Mouse (Mus musculus): ENCODE data around the gene Mbnl2. TPM values are rescaled to one million over a fixed set of nuclear protein-coding genes. Genes with fewer than 3 reads are reported as not detected.

Gene Mbnl2
- polyA plus RNA-seq, 1 experiment: 18.9 TPM

DNA sequence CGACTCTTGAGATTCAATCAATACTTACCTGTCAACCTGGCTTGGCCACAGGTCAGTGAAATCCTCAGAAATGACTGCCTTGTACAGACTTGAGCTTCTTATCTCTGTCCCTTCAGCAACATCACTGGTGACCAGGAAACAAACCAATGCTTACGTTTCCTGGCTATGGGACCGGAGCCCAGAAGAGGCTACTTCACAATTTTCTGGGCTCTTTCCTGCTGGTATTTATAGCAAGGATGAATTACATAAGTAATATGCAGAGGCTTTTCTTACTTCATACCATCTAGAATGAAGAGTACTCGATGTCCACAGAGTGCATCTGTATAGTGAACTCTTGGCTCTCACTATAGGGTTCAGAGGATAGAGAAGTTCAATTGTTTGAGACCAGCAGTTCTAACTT is 111.8 kb downstream of the Mbnl2 start:
- no peak overlapping the region for H3K4me3 ChIP-seq (ENCODE audit: extremely low read depth, insufficient read depth, insufficient read length)
- 68% methylated on average over 4 of the region's 4 CpGs for WGBS
- H3K36me3 ChIP-seq (ENCODE audit: control insufficient read depth, insufficient read depth, low read length): peaks cover 13% of the 10 kb centered on the region
- H3K27me3 ChIP-seq (ENCODE audit: control insufficient read depth, insufficient read depth, low read length): no peaks in the 10 kb centered on the region
- TF ChIP-seq CTCF (IDR thresholded peaks at IDR 0.05; ENCODE audit: extremely low read depth, insufficient read depth, insufficient read length, insufficient replicate concordance): no peak
- TF ChIP-seq POLR2A (IDR thresholded peaks at IDR 0.05; ENCODE audit: low read depth, low read length): no peak
- DNase-seq (ENCODE audit: low read depth in 1 of 2, low spot score in 2 of 2): no peak
- no peak overlapping the region for H3K27ac ChIP-seq (ENCODE audit: insufficient read depth, low read length)
- no peaks in the 10 kb centered on the region for H3K4me1 ChIP-seq (ENCODE audit: control insufficient read depth, insufficient read depth, insufficient read length)

GRCm38 (mm10) chr14:120388818-120389691 is 113.6 kb downstream of the Mbnl2 start:
- no peak for DNase-seq (ENCODE audit: low read depth in 1 of 2, low spot score in 2 of 2)
- WGBS: 87% methylated on average over 38 of the region's 38 CpGs
- TF ChIP-seq CTCF (IDR thresholded peaks at IDR 0.05; ENCODE audit: extremely low read depth, insufficient read depth, insufficient read length, insufficient replicate concordance): no peak
- no peak for TF ChIP-seq POLR2A (IDR thresholded peaks at IDR 0.05; ENCODE audit: low read depth, low read length)
- Histone ChIP-seq H3K4me1 (ENCODE audit: control insufficient read depth, insufficient read depth, insufficient read length) (no peaks in the 10 kb centered on the region), H3K27ac (ENCODE audit: insufficient read depth, low read length) (no peak overlapping the region), H3K27me3 (ENCODE audit: control insufficient read depth, insufficient read depth, low read length) (no peaks in the 10 kb centered on the region), H3K36me3 (ENCODE audit: control insufficient read depth, insufficient read depth, low read length) (peaks cover 15% of the 10 kb centered on the region), H3K4me3 (ENCODE audit: extremely low read depth, insufficient read depth, insufficient read length) (no peak overlapping the region)

- DNase-seq (ENCODE audit: low read depth in 1 of 2, low spot score in 2 of 2): no peak
- Histone ChIP-seq H3K4me1 (ENCODE audit: control insufficient read depth, insufficient read depth, insufficient read length) (no peaks in the 10 kb centered on the region), H3K27me3 (ENCODE audit: control insufficient read depth, insufficient read depth, low read length) (no peaks in the 10 kb centered on the region), H3K36me3 (ENCODE audit: control insufficient read depth, insufficient read depth, low read length) (peaks cover 15% of the 10 kb centered on the region), H3K27ac (ENCODE audit: insufficient read depth, low read length) (no peak overlapping the region), H3K4me3 (ENCODE audit: extremely low read depth, insufficient read depth, insufficient read length) (no peak overlapping the region)
- TF ChIP-seq CTCF (IDR thresholded peaks at IDR 0.05; ENCODE audit: extremely low read depth, insufficient read depth, insufficient read length, insufficient replicate concordance): no peak
- TF ChIP-seq POLR2A (IDR thresholded peaks at IDR 0.05; ENCODE audit: low read depth, low read length): no peak
- WGBS: 96% methylated on average over 10 of the region's 10 CpGs
Observed at GRCm38 (mm10) chr14:120390231-120390944, 114.9 kb downstream of the Mbnl2 start.

DNA sequence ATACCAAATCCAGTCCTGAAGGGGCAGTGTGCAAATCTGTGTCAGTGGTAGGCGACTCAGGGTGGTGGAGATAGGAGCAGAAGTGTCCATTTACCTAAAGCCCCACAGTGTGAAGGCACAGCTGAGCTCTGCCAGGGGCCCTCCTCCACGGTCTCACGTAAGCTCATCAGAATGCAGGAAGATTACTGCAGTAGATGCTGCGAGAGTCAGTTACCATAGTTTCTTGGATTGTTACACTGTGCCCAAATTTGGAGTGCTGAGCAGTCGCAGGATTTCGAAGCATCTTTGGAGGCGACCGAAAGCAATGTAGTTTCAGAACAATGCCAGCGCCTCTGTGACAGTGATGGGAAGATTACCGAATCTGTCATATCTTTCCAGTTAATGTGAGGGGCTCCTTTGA is 116.2 kb downstream of the Mbnl2 start:
- Histone ChIP-seq H3K4me3 (ENCODE audit: extremely low read depth, insufficient read depth, insufficient read length) (no peak overlapping the region), H3K36me3 (ENCODE audit: control insufficient read depth, insufficient read depth, low read length) (peaks cover 16% of the 10 kb centered on the region), H3K27me3 (ENCODE audit: control insufficient read depth, insufficient read depth, low read length) (no peaks in the 10 kb centered on the region), H3K27ac (ENCODE audit: insufficient read depth, low read length) (no peak overlapping the region), H3K4me1 (ENCODE audit: control insufficient read depth, insufficient read depth, insufficient read length) (no peaks in the 10 kb centered on the region)
- no peak for DNase-seq (ENCODE audit: low read depth in 1 of 2, low spot score in 2 of 2)
- WGBS: 95% methylated on average over 10 of the region's 10 CpGs
- no peak for TF ChIP-seq CTCF (IDR thresholded peaks at IDR 0.05; ENCODE audit: extremely low read depth, insufficient read depth, insufficient read length, insufficient replicate concordance)
- no peak for TF ChIP-seq POLR2A (IDR thresholded peaks at IDR 0.05; ENCODE audit: low read depth, low read length)

DNA sequence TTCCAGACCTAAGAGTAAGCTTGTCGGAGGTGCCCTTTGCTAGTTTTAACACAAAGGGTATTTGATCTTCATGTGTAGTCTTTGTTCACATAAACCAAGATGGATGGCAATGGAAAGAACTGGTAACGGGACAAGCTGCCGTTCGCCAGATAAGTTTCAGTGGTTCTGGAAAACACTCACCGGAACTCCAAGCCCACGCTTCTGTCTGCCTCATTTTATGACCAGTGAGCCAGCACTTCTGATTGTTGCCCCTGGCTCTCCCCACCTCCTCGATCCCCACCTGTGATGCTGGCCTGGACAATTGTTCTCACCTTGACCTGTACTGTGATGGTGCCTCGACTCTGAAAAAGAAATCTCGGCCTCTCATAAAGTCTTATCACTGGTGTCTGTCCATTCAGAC is 117.0 kb downstream of the Mbnl2 start:
- Histone ChIP-seq H3K4me3 (ENCODE audit: extremely low read depth, insufficient read depth, insufficient read length) (no peak overlapping the region), H3K36me3 (ENCODE audit: control insufficient read depth, insufficient read depth, low read length) (peaks cover 16% of the 10 kb centered on the region), H3K27me3 (ENCODE audit: control insufficient read depth, insufficient read depth, low read length) (no peaks in the 10 kb centered on the region), H3K4me1 (ENCODE audit: control insufficient read depth, insufficient read depth, insufficient read length) (no peaks in the 10 kb centered on the region), H3K27ac (ENCODE audit: insufficient read depth, low read length) (no peak overlapping the region)
- WGBS: 93% methylated on average over 9 of the region's 9 CpGs
- no peak for TF ChIP-seq CTCF (IDR thresholded peaks at IDR 0.05; ENCODE audit: extremely low read depth, insufficient read depth, insufficient read length, insufficient replicate concordance)
- no peak for TF ChIP-seq POLR2A (IDR thresholded peaks at IDR 0.05; ENCODE audit: low read depth, low read length)
- no peak for DNase-seq (ENCODE audit: low read depth in 1 of 2, low spot score in 2 of 2)

DNA sequence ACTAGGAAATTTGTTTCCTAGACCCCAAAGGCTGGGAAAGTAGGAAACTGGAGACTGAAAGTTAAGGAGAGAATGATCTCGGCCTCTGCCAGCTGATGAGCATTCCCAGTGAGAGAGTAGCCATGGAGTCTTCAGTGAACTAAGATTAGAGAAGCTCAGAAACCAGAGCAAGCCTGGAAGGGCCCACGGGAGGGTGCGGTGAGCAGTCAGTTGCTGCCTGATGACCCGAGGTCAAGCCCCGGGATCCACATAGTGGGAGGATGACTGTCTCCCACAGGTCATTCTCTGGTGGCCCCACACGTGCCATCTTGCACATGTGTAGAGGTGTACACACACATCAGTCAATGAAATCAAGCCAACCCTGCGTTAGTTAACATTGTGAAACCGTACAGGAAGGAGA is 118.0 kb downstream of the Mbnl2 start:
- H3K27ac ChIP-seq (ENCODE audit: insufficient read depth, low read length): no peak overlapping the region
- H3K4me1 ChIP-seq (ENCODE audit: control insufficient read depth, insufficient read depth, insufficient read length): no peaks in the 10 kb centered on the region
- WGBS: 91% methylated on average over 8 of the region's 8 CpGs
- peaks cover 16% of the 10 kb centered on the region for H3K36me3 ChIP-seq (ENCODE audit: control insufficient read depth, insufficient read depth, low read length)
- no peak for DNase-seq (ENCODE audit: low read depth in 1 of 2, low spot score in 2 of 2)
- no peak overlapping the region for H3K4me3 ChIP-seq (ENCODE audit: extremely low read depth, insufficient read depth, insufficient read length)
- no peak for TF ChIP-seq POLR2A (IDR thresholded peaks at IDR 0.05; ENCODE audit: low read depth, low read length)
- no peak for TF ChIP-seq CTCF (IDR thresholded peaks at IDR 0.05; ENCODE audit: extremely low read depth, insufficient read depth, insufficient read length, insufficient replicate concordance)
- H3K27me3 ChIP-seq (ENCODE audit: control insufficient read depth, insufficient read depth, low read length): no peaks in the 10 kb centered on the region
